Mouse (Mus musculus) intestine, embryonic 14.5 days (tissue): Measurements from ENCODE around the gene 2310009B15Rik. TPM values are rescaled to one million over a fixed set of nuclear protein-coding genes. Genes with fewer than 3 reads are reported as not detected.

ENCODE experiments used
- polyA plus RNA-seq: library from polyadenylated mRNA; unstranded; fragments of >200 nt; fragmentation: Nextera tagmentation; extraction: Ambion mirVana; gene quantifications from 2 replicates; pipeline ENCODE4 v1.2.1, GENCODE M21; 2014

The 2310009B15Rik gene
- polyA plus RNA-seq, 1 experiment from 2014 or later = 46.1 TPM

Other genes starting within 250 kb of the 2310009B15Rik start
- gene Nek7, start 236.7 kb downstream of the 2310009B15Rik start, polyA plus RNA-seq = 31.7 and 32.0 TPM in 2 replicates
- 0.05 TPM in 1 of 2 replicates, not detected in the other for gene Lhx9, start 8.3 kb downstream of the 2310009B15Rik start, polyA plus RNA-seq
- gene Dennd1b, start 106.6 kb upstream of the 2310009B15Rik start, polyA plus RNA-seq = 10.2 and 11.6 TPM in 2 replicates